Mouse (Mus musculus): ENCODE measurements around the gene Dnhd1. TPM values are rescaled to one million over a fixed set of nuclear protein-coding genes. Genes with fewer than 3 reads are reported as not detected.
A peak's percentile ranks its signal among the peaks of the same experiment; 100 is the strongest.

The Dnhd1 gene
- polyA plus RNA-seq, 1 experiment from 2014 or later: 1.1 TPM

DNA sequence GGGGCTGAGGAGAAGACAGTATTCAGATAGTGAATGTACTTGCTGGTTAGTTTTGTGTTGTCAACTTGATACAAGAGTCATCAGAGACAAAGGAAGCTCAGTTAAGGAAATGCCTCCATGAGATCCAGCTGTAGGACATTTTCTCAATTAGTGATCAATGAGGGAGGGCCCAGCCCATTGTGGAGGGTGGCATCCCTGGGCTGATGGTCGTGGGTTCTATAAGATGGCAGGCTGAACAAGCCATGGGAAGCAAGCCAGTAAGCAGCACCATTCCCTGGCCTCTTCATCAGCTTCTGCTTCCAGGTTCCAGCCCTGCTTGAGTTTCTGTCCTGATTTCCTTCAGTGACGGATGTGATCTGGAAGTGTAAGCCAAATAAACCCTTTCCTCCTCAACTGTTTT, 97.1 kb downstream of the Dnhd1 start:
- no peak for ATAC-seq (replicated peaks; ENCODE audit: insufficient number of reproducible peaks, low FRiP score, low TSS enrichment)
- Histone ChIP-seq H3K4me2 (no peak overlapping the region), H3K36me3 (ENCODE audit: control insufficient read depth, insufficient read depth, low read length) (no peaks in the 10 kb centered on the region), H3K9ac (ENCODE audit: low read depth, low read length) (no peak overlapping the region), H3K27me3 (ENCODE audit: control insufficient read depth, insufficient read depth, low read length) (no peaks in the 10 kb centered on the region), H3K4me1 (ENCODE audit: control insufficient read depth, insufficient read depth, low read length) (peaks cover 8% of the 10 kb centered on the region), H3K9me3 (replicated peaks; ENCODE audit: control insufficient read depth, low read length) (no peaks in the 10 kb centered on the region), H3K27ac (ENCODE audit: low read depth, low read length) (no peak overlapping the region), H3K4me3 (ENCODE audit: low read depth, low read length) (no peak overlapping the region)
- 86% methylated on average over 2 of the region's 2 CpGs for WGBS (ENCODE audit: insufficient replicate concordance)

DNA sequence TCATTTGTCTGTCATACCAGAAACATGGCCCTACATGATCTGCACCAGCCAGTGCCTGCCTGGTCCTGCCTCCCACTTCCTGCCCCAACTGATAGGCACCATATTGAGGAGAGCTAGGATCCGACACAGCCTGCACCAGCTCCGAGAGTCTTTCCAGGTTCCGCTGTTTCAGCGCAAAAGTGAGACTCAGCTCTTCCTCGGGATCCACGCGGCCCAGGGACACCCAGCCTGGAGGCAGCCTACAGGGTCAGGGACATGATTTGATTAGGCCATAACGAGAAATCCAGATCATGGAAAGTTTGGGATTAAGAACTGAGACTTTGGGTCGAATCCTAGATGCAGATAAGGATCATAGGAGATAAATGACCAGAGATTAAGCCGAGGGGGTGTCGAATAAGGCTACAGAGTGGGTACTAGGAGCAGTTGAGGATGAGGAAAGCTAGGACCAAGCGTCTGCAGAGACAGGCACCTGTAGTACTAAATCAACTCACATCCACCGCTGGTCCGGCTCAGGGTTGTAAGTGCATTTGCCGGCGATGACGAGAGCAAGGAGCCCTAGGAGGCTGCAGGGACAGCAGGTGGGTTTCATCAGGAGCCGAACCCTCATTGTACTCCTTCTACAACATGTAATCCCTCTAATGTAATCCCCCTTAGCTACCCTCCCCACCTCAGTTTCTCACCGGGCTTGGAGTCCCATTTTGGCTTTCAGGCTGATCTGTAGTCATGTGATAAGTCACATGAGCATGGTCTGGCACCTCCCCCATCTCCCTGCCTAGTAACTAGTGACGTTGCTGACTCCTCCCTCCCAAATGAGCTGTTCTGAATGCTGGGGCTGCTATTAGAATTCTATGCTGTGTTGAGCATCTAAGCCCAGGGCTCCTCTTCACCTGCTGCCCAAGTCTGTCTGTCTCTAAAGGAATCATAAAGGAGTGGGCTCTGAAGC, 101.1 kb downstream of the Dnhd1 start, which contains the start of gene Tpp1:
Tpp1 (minus strand) TSS at position 745 of the 943 bp plus-strand sequence.
- Histone ChIP-seq H3K9ac (ENCODE audit: low read depth, low read length) (peak within 1 kb of the TSS; percentile 86), H3K36me3 (ENCODE audit: control insufficient read depth, insufficient read depth, low read length) (peaks cover 4% of the 10 kb centered on the region; the same call in 1 of the 2 replicates), H3K4me3 (ENCODE audit: low read depth, low read length) (peak within 1 kb of the TSS; percentile 75), H3K27ac (ENCODE audit: low read depth, low read length) (peak within 1 kb of the TSS; percentile 41; the same call in 1 of the 2 replicates), H3K9me3 (replicated peaks; ENCODE audit: control insufficient read depth, low read length) (no peaks in the 10 kb centered on the region), H3K27me3 (ENCODE audit: control insufficient read depth, insufficient read depth, low read length) (no peaks in the 10 kb centered on the region), H3K4me2 (peak within 1 kb of the TSS; percentile 85), H3K4me1 (ENCODE audit: control insufficient read depth, insufficient read depth, low read length) (peaks cover 4% of the 10 kb centered on the region)
- peak; percentile 92 for ATAC-seq (replicated peaks; ENCODE audit: insufficient number of reproducible peaks, low FRiP score, low TSS enrichment)
- 20% methylated on average over 20 of the region's 20 CpGs for WGBS (ENCODE audit: insufficient replicate concordance)

DNA sequence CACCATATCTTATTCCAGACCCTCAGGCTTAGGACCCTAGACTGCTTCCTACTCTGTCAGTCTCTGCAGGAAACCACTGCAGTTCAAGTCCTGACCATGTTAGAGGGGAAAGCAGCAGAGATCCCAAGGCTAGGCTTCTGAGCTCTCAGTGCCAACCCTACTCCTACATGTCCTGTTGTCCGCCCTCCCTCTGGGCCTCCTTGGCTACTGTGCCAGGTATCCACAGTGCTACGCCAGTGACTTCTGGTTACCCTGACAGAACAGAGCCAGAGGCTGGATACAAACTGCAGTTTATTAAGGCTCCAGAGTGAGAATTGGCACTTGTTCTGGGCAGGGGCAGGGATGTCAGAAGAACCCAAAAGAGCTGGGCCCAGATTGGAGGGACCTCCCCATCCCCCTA, 102.1 kb downstream of the Dnhd1 start:
- WGBS (ENCODE audit: insufficient replicate concordance): 80% methylated on average over 2 of the region's 2 CpGs
- Histone ChIP-seq H3K4me1 (ENCODE audit: control insufficient read depth, insufficient read depth, low read length) (peaks cover 4% of the 10 kb centered on the region), H3K4me2 (no peak overlapping the region), H3K9me3 (replicated peaks; ENCODE audit: control insufficient read depth, low read length) (no peaks in the 10 kb centered on the region), H3K9ac (ENCODE audit: low read depth, low read length) (no peak overlapping the region), H3K27me3 (ENCODE audit: control insufficient read depth, insufficient read depth, low read length) (no peaks in the 10 kb centered on the region), H3K36me3 (ENCODE audit: control insufficient read depth, insufficient read depth, low read length) (peaks cover 7% of the 10 kb centered on the region; the same call in 1 of the 2 replicates), H3K27ac (ENCODE audit: low read depth, low read length) (no peak overlapping the region), H3K4me3 (ENCODE audit: low read depth, low read length) (no peak overlapping the region)
- ATAC-seq (replicated peaks; ENCODE audit: insufficient number of reproducible peaks, low FRiP score, low TSS enrichment): no peak

DNA sequence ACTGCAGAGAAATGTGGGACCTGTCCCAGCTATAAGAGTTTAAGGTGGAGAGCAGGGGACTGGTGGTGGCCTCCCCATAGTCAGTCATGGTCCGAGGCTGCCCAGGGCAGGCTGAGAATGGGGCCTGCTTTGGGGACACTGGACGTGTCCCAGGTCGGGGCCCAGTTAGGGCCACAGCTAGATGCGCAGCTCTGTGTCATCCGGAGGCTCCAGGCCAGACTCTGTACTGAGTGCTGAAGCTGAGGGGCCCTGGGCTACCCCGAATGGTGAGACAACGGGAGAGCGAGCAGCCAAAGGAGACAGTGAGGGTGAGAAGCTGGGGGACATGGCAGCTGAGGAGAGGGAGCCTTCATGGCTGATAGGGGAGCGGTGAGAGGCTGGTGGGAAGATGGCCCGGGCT, 102.7 kb downstream of the Dnhd1 start:
- Histone ChIP-seq H3K27me3 (ENCODE audit: control insufficient read depth, insufficient read depth, low read length) (no peaks in the 10 kb centered on the region), H3K4me2 (no peak overlapping the region), H3K36me3 (ENCODE audit: control insufficient read depth, insufficient read depth, low read length) (peaks cover 7% of the 10 kb centered on the region; the same call in 1 of the 2 replicates), H3K9me3 (replicated peaks; ENCODE audit: control insufficient read depth, low read length) (no peaks in the 10 kb centered on the region), H3K4me3 (ENCODE audit: low read depth, low read length) (no peak overlapping the region), H3K27ac (ENCODE audit: low read depth, low read length) (no peak overlapping the region), H3K9ac (ENCODE audit: low read depth, low read length) (no peak overlapping the region), H3K4me1 (ENCODE audit: control insufficient read depth, insufficient read depth, low read length) (peaks cover 4% of the 10 kb centered on the region)
- ATAC-seq (replicated peaks; ENCODE audit: insufficient number of reproducible peaks, low FRiP score, low TSS enrichment): no peak
- 85% methylated on average over 10 of the region's 10 CpGs for WGBS (ENCODE audit: insufficient replicate concordance)

DNA sequence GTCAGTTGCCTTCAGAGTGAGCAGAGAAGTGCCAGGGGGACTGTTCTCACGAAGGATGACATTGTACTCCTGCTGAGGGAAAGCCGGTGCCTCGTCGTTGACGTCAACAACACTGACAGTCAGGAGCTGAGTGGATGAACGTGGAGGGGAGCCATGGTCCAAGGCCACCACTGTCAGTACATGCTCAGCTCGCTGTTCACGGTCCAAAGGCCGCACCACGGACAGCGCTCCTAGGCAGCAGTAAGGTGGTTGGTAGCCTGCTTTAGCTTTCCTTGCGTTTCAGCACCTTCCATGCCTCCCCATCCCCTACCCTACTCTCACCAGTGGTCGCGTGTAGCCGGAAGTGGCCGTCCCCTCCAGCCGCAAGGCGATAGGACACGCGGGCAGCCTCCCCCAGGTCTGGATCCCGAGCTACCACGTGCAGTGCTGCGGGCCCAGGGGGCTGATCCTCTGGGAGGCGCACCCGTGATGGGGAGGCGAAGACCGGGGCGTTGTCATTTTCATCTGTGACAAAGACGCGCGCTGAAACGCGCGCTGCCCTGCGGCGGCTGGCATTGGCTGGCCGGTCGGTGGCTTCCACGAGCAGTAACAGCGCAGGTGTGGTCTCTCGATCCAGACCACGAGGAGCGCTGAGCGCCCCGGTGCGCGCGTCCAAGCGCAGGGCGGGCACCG, 111.3 kb downstream of the Dnhd1 start:
- H3K4me3 ChIP-seq (ENCODE audit: low read depth, low read length): peak overlapping the region; percentile 38
- ATAC-seq (replicated peaks; ENCODE audit: insufficient number of reproducible peaks, low FRiP score, low TSS enrichment): 0 out of 2 replicates have a peak, but pooled peaks have one; percentile 9
- peaks cover 28% of the 10 kb centered on the region for H3K36me3 ChIP-seq (ENCODE audit: control insufficient read depth, insufficient read depth, low read length)
- H3K4me1 ChIP-seq (ENCODE audit: control insufficient read depth, insufficient read depth, low read length): peaks cover 7% of the 10 kb centered on the region; the same call in 1 of the 2 replicates
- no peak overlapping the region for H3K27ac ChIP-seq (ENCODE audit: low read depth, low read length)
- peak overlapping the region; percentile 34; the same call in 1 of the 2 replicates for H3K9ac ChIP-seq (ENCODE audit: low read depth, low read length)
- no peaks in the 10 kb centered on the region for H3K9me3 ChIP-seq (replicated peaks; ENCODE audit: control insufficient read depth, low read length)
- H3K4me2 ChIP-seq: peak overlapping the region; percentile 81
- peaks cover 30% of the 10 kb centered on the region for H3K27me3 ChIP-seq (ENCODE audit: control insufficient read depth, insufficient read depth, low read length)
- WGBS (ENCODE audit: insufficient replicate concordance): 25% methylated on average over 51 of the region's 51 CpGs

- 23% methylated on average over 55 of the region's 55 CpGs for WGBS (ENCODE audit: insufficient replicate concordance)
- H3K4me3 ChIP-seq (ENCODE audit: low read depth, low read length): peak overlapping the region; percentile 38
- H3K36me3 ChIP-seq (ENCODE audit: control insufficient read depth, insufficient read depth, low read length): peaks cover 26% of the 10 kb centered on the region
- peaks cover 9% of the 10 kb centered on the region for H3K4me1 ChIP-seq (ENCODE audit: control insufficient read depth, insufficient read depth, low read length)
- 0 out of 2 replicates have a peak, but pooled peaks have one; percentile 8 for ATAC-seq (replicated peaks; ENCODE audit: insufficient number of reproducible peaks, low FRiP score, low TSS enrichment)
- H3K9me3 ChIP-seq (replicated peaks; ENCODE audit: control insufficient read depth, low read length): no peaks in the 10 kb centered on the region
- peak overlapping the region; percentile 34; the same call in 1 of the 2 replicates for H3K9ac ChIP-seq (ENCODE audit: low read depth, low read length)
- H3K4me2 ChIP-seq: peak overlapping the region; percentile 81
- H3K27me3 ChIP-seq (ENCODE audit: control insufficient read depth, insufficient read depth, low read length): peaks cover 30% of the 10 kb centered on the region
- H3K27ac ChIP-seq (ENCODE audit: low read depth, low read length): no peak overlapping the region
Measured at GRCm38 (mm10) chr7:105762517-105763270, 112.1 kb downstream of the Dnhd1 start.

DNA sequence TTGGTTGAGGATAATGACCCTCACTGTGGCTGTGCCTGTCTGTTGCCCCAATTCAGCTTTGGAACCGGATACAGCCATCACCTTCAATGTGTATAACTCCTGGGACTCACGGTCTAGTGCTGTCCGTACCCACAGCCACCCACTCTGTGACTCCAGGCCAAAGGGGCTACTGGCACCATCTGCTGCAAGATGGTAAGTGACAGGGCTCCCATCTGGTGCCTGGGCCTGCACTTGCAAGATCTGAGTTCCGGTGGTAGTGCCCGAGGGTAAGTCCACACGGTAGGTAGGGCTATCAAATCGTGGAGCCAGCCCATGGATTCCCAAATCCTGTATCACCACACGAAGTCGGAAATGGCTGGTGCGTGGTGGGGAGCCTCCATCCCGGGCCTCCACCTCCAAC, 113.7 kb downstream of the Dnhd1 start:
- H3K9ac ChIP-seq (ENCODE audit: low read depth, low read length): no peak overlapping the region
- no peak overlapping the region for H3K4me2 ChIP-seq
- 84% methylated on average over 11 of the region's 11 CpGs for WGBS (ENCODE audit: insufficient replicate concordance)
- H3K27ac ChIP-seq (ENCODE audit: low read depth, low read length): no peak overlapping the region
- no peak for ATAC-seq (replicated peaks; ENCODE audit: insufficient number of reproducible peaks, low FRiP score, low TSS enrichment)
- H3K4me3 ChIP-seq (ENCODE audit: low read depth, low read length): no peak overlapping the region
- peaks cover 30% of the 10 kb centered on the region for H3K27me3 ChIP-seq (ENCODE audit: control insufficient read depth, insufficient read depth, low read length)
- H3K4me1 ChIP-seq (ENCODE audit: control insufficient read depth, insufficient read depth, low read length): peaks cover 12% of the 10 kb centered on the region
- no peaks in the 10 kb centered on the region for H3K9me3 ChIP-seq (replicated peaks; ENCODE audit: control insufficient read depth, low read length)
- peaks cover 26% of the 10 kb centered on the region for H3K36me3 ChIP-seq (ENCODE audit: control insufficient read depth, insufficient read depth, low read length)

DNA sequence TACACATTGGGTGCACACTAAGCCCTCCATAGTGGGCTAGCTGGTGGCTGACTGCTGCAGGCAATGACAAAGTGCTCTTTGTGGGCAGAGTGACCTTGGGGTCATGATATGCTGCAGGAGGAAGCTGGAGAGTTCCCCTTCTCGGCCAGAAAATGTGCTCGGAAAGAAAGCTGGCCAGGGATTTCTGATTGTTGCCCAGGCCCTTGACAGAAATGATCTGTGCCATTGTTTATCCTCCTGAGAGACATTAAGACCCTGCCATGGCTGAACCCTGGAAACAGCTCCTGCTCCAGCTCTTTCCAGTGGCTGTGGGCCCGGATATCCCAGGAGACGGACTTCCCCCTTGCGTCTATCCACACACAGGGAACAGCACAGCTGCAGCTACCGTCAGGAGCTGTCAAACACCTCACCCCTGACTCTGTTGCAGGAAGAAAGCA, 117.1 kb downstream of the Dnhd1 start:
- Histone ChIP-seq H3K9me3 (replicated peaks; ENCODE audit: control insufficient read depth, low read length) (no peaks in the 10 kb centered on the region), H3K4me2 (no peak overlapping the region), H3K4me3 (ENCODE audit: low read depth, low read length) (no peak overlapping the region), H3K9ac (ENCODE audit: low read depth, low read length) (0 out of 2 replicates have a peak overlapping the region, but pooled peaks have one; percentile 28), H3K4me1 (ENCODE audit: control insufficient read depth, insufficient read depth, low read length) (peaks cover 7% of the 10 kb centered on the region), H3K27ac (ENCODE audit: low read depth, low read length) (peak overlapping the region; percentile 59), H3K36me3 (ENCODE audit: control insufficient read depth, insufficient read depth, low read length) (peaks cover 25% of the 10 kb centered on the region), H3K27me3 (ENCODE audit: control insufficient read depth, insufficient read depth, low read length) (peaks cover 16% of the 10 kb centered on the region)
- ATAC-seq (replicated peaks; ENCODE audit: insufficient number of reproducible peaks, low FRiP score, low TSS enrichment): no peak
- 19% methylated on average over 6 of the region's 6 CpGs for WGBS (ENCODE audit: insufficient replicate concordance)
